Mouse (Mus musculus): ENCODE measurements at regions not wholly inside any gene's neighbourhood (a gene's known extent, or its start where the extent isn't known, plus 50 kb on each side); places are given as distances from the start of the nearest gene placed in this dataset.

- TF ChIP-seq POLR2A (IDR thresholded peaks at IDR 0.05; ENCODE audit: low read depth, low read length) (no peak), EP300 (IDR thresholded peaks at IDR 0.05; ENCODE audit: low read length) (no peak), CTCF (conservative IDR thresholded peaks at IDR 0.05 in 1 of 2, IDR thresholded peaks at IDR 0.05 in 1 of 2; ENCODE audit: low read depth in 2 of 2, low read length in 2 of 2) (no peak), PAX5 (IDR thresholded peaks at IDR 0.05; ENCODE audit: low read length) (no peak), TBP (conservative IDR thresholded peaks at IDR 0.05; ENCODE audit: low read depth, low read length) (no peak), TCF12 (IDR thresholded peaks at IDR 0.05; ENCODE audit: low read depth, low read length) (no peak), UBTF (IDR thresholded peaks at IDR 0.05; ENCODE audit: low read depth, low read length) (no peak), BHLHE40 (IDR thresholded peaks at IDR 0.05; ENCODE audit: low read depth, low read length) (no peak), HCFC1 (IDR thresholded peaks at IDR 0.05; ENCODE audit: low read depth, low read length) (no peak), MYC (IDR thresholded peaks at IDR 0.05; ENCODE audit: low read depth, low read length) (no peak), NRF1 (IDR thresholded peaks at IDR 0.05; ENCODE audit: low read depth, low read length) (no peak), CHD2 (IDR thresholded peaks at IDR 0.05; ENCODE audit: low read length) (no peak)
Observed at GRCm38 (mm10) chr9:32949036-32949435, 313.0 kb downstream of the Ets1 start.
